Mouse (Mus musculus) lung, postnatal 36 days (tissue): ENCODE data around the gene Gm29049.
"Not testable (repeated sequence)": the region's sequence is repeated elsewhere in the genome, so short reads cannot be mapped to it uniquely, and the experiment has no call there.

Source experiments
- DNase-seq: peaks from one replicate; pipeline ENCODE4 v3.0.0; 2022; ENCODE audit warnings: mixed read lengths

Gm29049 gene

DNA sequence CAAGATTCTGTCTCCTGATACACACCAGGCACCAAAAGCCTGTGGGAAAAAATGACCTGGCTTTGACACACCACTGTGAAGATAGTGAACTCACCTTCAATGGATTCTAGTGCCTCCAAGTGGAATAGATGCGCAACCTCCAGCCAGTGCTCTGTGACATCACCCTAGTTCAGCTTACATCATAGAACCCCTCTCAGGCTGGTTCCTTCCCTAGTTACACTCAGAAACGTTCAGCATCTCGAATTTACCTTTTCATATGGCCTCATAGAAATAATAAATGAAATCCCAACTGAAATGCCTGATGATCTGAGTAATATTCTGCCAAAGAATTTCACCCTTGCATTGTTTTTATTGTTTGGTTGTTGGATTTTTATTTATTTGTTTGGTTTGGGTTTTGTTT, at the start of gene Gm29049:
Gm29049 (minus strand) TSS at position 101 of the 400 bp plus-strand sequence.
- DNase-seq = not testable (repeated sequence)
